Mouse (Mus musculus): ENCODE measurements around the gene Cyb5r4. TPM values are rescaled to one million over a fixed set of nuclear protein-coding genes. Genes with fewer than 3 reads are reported as not detected.
"Not testable (repeated sequence)": the region's sequence is repeated elsewhere in the genome, so short reads cannot be mapped to it uniquely, and the experiment has no call there.

Cyb5r4 gene
- 54.6 and 58.3 TPM in 2 replicates for polyA plus RNA-seq (2016; fragmentation: Nextera tagmentation; extraction: Ambion mirVana)

- WGBS, result under 1% methylated on average over 52 of the region's 52 CpGs
- Histone ChIP-seq H3K27ac (no peak within 1 kb of the TSS), H3K4me1 (peaks cover 4% of the 10 kb centered on the region; the same call in 1 of the 2 replicates), H3K9ac (peak within 1 kb of the TSS; percentile 60), H3K9me3 (no peaks in the 10 kb centered on the region), H3K4me3 (peak within 1 kb of the TSS; percentile 55), H3K4me2 (replicated peaks) (peak within 1 kb of the TSS; percentile 69), H3K36me3 (no peaks in the 10 kb centered on the region), H3K27me3 (peaks cover 13% of the 10 kb centered on the region)
- peak; percentile 100 for ATAC-seq (ENCODE audit: insufficient number of reproducible peaks, insufficient read depth, low FRiP score, low TSS enrichment)
These were observed at the start of gene Cyb5r4 for GRCm38 (mm10) chr9:87021778-87022523. Cyb5r4 (plus strand) TSS chr9:87022014.

GRCm38 (mm10) chr9:86972471-86972870, 49.3 kb upstream of the Cyb5r4 start:
- not testable (repeated sequence) for ATAC-seq (ENCODE audit: insufficient number of reproducible peaks, insufficient read depth, low FRiP score, low TSS enrichment); H3K27ac ChIP-seq; H3K9ac ChIP-seq; H3K4me2 ChIP-seq (replicated peaks); H3K36me3 ChIP-seq; H3K27me3 ChIP-seq; H3K9me3 ChIP-seq; H3K4me3 ChIP-seq; H3K4me1 ChIP-seq

GRCm38 (mm10) chr9:86973562-86973961, 48.3 kb upstream of the Cyb5r4 start:
- no peaks in the 10 kb centered on the region for H3K4me1 ChIP-seq
- no peaks in the 10 kb centered on the region for H3K27me3 ChIP-seq
- WGBS, result 57% methylated on average over 4 of the region's 4 CpGs
- no peak overlapping the region for H3K4me2 ChIP-seq (replicated peaks)
- no peak overlapping the region for H3K4me3 ChIP-seq
- no peak for ATAC-seq (ENCODE audit: insufficient number of reproducible peaks, insufficient read depth, low FRiP score, low TSS enrichment)
- H3K27ac ChIP-seq, result no peak overlapping the region
- H3K9ac ChIP-seq, result no peak overlapping the region
- H3K9me3 ChIP-seq, result no peaks in the 10 kb centered on the region
- no peaks in the 10 kb centered on the region for H3K36me3 ChIP-seq

- H3K27ac ChIP-seq, result no peak overlapping the region
These were observed 44.9 kb upstream of the Cyb5r4 start for GRCm38 (mm10) chr9:86976896-86977295.

GRCm38 (mm10) chr9:86978257-86978907, 43.4 kb upstream of the Cyb5r4 start:
- Histone ChIP-seq H3K4me3 (no peak overlapping the region), H3K27me3 (no peaks in the 10 kb centered on the region), H3K4me1 (peaks cover 3% of the 10 kb centered on the region; the same call in 1 of the 2 replicates), H3K36me3 (no peaks in the 10 kb centered on the region), H3K27ac (no peak overlapping the region), H3K4me2 (replicated peaks) (no peak overlapping the region), H3K9me3 (no peaks in the 10 kb centered on the region), H3K9ac (no peak overlapping the region)
- WGBS, result 65% methylated on average over 7 of the region's 7 CpGs
- ATAC-seq (ENCODE audit: insufficient number of reproducible peaks, insufficient read depth, low FRiP score, low TSS enrichment), result no peak

More at GRCm38 (mm10) chr9:86976896-86977295, 44.9 kb upstream of the Cyb5r4 start:
- 81% methylated on average over 4 of the region's 4 CpGs for WGBS
- H3K4me2 ChIP-seq (replicated peaks), result no peak overlapping the region
- peaks cover 3% of the 10 kb centered on the region; the same call in 1 of the 2 replicates for H3K4me1 ChIP-seq
- no peaks in the 10 kb centered on the region for H3K27me3 ChIP-seq
- no peak overlapping the region for H3K9ac ChIP-seq
- no peak for ATAC-seq (ENCODE audit: insufficient number of reproducible peaks, insufficient read depth, low FRiP score, low TSS enrichment)
- no peaks in the 10 kb centered on the region for H3K36me3 ChIP-seq
- no peak overlapping the region for H3K4me3 ChIP-seq
- H3K9me3 ChIP-seq, result no peaks in the 10 kb centered on the region

- Histone ChIP-seq H3K27me3 (no peaks in the 10 kb centered on the region), H3K36me3 (no peaks in the 10 kb centered on the region), H3K4me1 (peaks cover 3% of the 10 kb centered on the region; the same call in 1 of the 2 replicates), H3K4me2 (replicated peaks) (no peak overlapping the region), H3K27ac (no peak overlapping the region), H3K9me3 (no peaks in the 10 kb centered on the region), H3K9ac (no peak overlapping the region), H3K4me3 (no peak overlapping the region)
- ATAC-seq (ENCODE audit: insufficient number of reproducible peaks, insufficient read depth, low FRiP score, low TSS enrichment), result no peak
These were observed 41.8 kb upstream of the Cyb5r4 start for GRCm38 (mm10) chr9:86980048-86980447.

GRCm38 (mm10) chr9:86980942-86981341, 40.9 kb upstream of the Cyb5r4 start:
- ATAC-seq (ENCODE audit: insufficient number of reproducible peaks, insufficient read depth, low FRiP score, low TSS enrichment), result no peak
- H3K27me3 ChIP-seq, result no peaks in the 10 kb centered on the region
- H3K36me3 ChIP-seq, result no peaks in the 10 kb centered on the region
- WGBS, result 50% methylated on average over 2 of the region's 2 CpGs
- no peaks in the 10 kb centered on the region for H3K9me3 ChIP-seq
- peaks cover 3% of the 10 kb centered on the region; the same call in 1 of the 2 replicates for H3K4me1 ChIP-seq
- no peak overlapping the region for H3K9ac ChIP-seq
- no peak overlapping the region for H3K27ac ChIP-seq
- H3K4me3 ChIP-seq, result no peak overlapping the region
- H3K4me2 ChIP-seq (replicated peaks), result no peak overlapping the region

- H3K9me3 ChIP-seq, result no peaks in the 10 kb centered on the region
- no peak overlapping the region for H3K27ac ChIP-seq
- no peak for ATAC-seq (ENCODE audit: insufficient number of reproducible peaks, insufficient read depth, low FRiP score, low TSS enrichment)
- peaks cover 3% of the 10 kb centered on the region; the same call in 1 of the 2 replicates for H3K4me1 ChIP-seq
- no peaks in the 10 kb centered on the region for H3K27me3 ChIP-seq
- 0 out of 2 replicates have a peak overlapping the region, but pooled peaks have one; percentile 8 for H3K4me2 ChIP-seq (replicated peaks)
- H3K9ac ChIP-seq, result no peak overlapping the region
- H3K4me3 ChIP-seq, result no peak overlapping the region
- no peaks in the 10 kb centered on the region for H3K36me3 ChIP-seq
- WGBS, result 15% methylated on average over 10 of the region's 10 CpGs
These were observed 40.3 kb upstream of the Cyb5r4 start for GRCm38 (mm10) chr9:86981551-86981950.

GRCm38 (mm10) chr9:86984583-86984982, 37.2 kb upstream of the Cyb5r4 start:
- no peak overlapping the region for H3K4me2 ChIP-seq (replicated peaks)
- H3K9ac ChIP-seq, result no peak overlapping the region
- H3K4me1 ChIP-seq, result peaks cover 3% of the 10 kb centered on the region; the same call in 1 of the 2 replicates
- H3K4me3 ChIP-seq, result no peak overlapping the region
- ATAC-seq (ENCODE audit: insufficient number of reproducible peaks, insufficient read depth, low FRiP score, low TSS enrichment), result no peak
- no peaks in the 10 kb centered on the region for H3K9me3 ChIP-seq
- 70% methylated on average over 3 of the region's 3 CpGs for WGBS
- no peaks in the 10 kb centered on the region for H3K36me3 ChIP-seq
- H3K27me3 ChIP-seq, result no peaks in the 10 kb centered on the region
- no peak overlapping the region for H3K27ac ChIP-seq

- Histone ChIP-seq H3K9ac (no peak overlapping the region), H3K36me3 (no peaks in the 10 kb centered on the region), H3K9me3 (no peaks in the 10 kb centered on the region), H3K4me3 (no peak overlapping the region), H3K27ac (no peak overlapping the region), H3K4me2 (replicated peaks) (no peak overlapping the region), H3K27me3 (no peaks in the 10 kb centered on the region), H3K4me1 (peaks cover 3% of the 10 kb centered on the region; the same call in 1 of the 2 replicates)
- no peak for ATAC-seq (ENCODE audit: insufficient number of reproducible peaks, insufficient read depth, low FRiP score, low TSS enrichment)
- WGBS, result 59% methylated on average over 6 of the region's 6 CpGs
These were observed 36.7 kb upstream of the Cyb5r4 start for GRCm38 (mm10) chr9:86985105-86985504.

GRCm38 (mm10) chr9:86986703-86987296, 35.0 kb upstream of the Cyb5r4 start:
- no peaks in the 10 kb centered on the region for H3K36me3 ChIP-seq
- H3K4me1 ChIP-seq, result peaks cover 3% of the 10 kb centered on the region; the same call in 1 of the 2 replicates
- H3K9me3 ChIP-seq, result no peaks in the 10 kb centered on the region
- ATAC-seq (ENCODE audit: insufficient number of reproducible peaks, insufficient read depth, low FRiP score, low TSS enrichment), result no peak
- no peak overlapping the region for H3K27ac ChIP-seq
- H3K4me2 ChIP-seq (replicated peaks), result no peak overlapping the region
- no peak overlapping the region for H3K9ac ChIP-seq
- 28% methylated on average over 7 of the region's 7 CpGs for WGBS
- no peak overlapping the region for H3K4me3 ChIP-seq
- no peaks in the 10 kb centered on the region for H3K27me3 ChIP-seq

- no peaks in the 10 kb centered on the region for H3K36me3 ChIP-seq
- no peak overlapping the region for H3K4me2 ChIP-seq (replicated peaks)
- no peaks in the 10 kb centered on the region for H3K9me3 ChIP-seq
- H3K27ac ChIP-seq, result no peak overlapping the region
- no peak overlapping the region for H3K4me3 ChIP-seq
- H3K4me1 ChIP-seq, result peaks cover 3% of the 10 kb centered on the region; the same call in 1 of the 2 replicates
- ATAC-seq (ENCODE audit: insufficient number of reproducible peaks, insufficient read depth, low FRiP score, low TSS enrichment), result no peak
- H3K27me3 ChIP-seq, result no peaks in the 10 kb centered on the region
- no peak overlapping the region for H3K9ac ChIP-seq
These were observed 32.0 kb upstream of the Cyb5r4 start for GRCm38 (mm10) chr9:86989822-86990221.
